Mouse (Mus musculus): ENCODE data around the gene Ywhag. TPM values are rescaled to one million over a fixed set of nuclear protein-coding genes. Genes with fewer than 3 reads are reported as not detected.

Gene Ywhag
- 48.4 TPM for polyA plus RNA-seq (2014; fragmentation: Illumina TruSeq; extraction: RNeasy Lipid Tissue Mini Kit (QIAGEN cat#74804); ENCODE audit: low read depth, low replicate concordance)

DNA sequence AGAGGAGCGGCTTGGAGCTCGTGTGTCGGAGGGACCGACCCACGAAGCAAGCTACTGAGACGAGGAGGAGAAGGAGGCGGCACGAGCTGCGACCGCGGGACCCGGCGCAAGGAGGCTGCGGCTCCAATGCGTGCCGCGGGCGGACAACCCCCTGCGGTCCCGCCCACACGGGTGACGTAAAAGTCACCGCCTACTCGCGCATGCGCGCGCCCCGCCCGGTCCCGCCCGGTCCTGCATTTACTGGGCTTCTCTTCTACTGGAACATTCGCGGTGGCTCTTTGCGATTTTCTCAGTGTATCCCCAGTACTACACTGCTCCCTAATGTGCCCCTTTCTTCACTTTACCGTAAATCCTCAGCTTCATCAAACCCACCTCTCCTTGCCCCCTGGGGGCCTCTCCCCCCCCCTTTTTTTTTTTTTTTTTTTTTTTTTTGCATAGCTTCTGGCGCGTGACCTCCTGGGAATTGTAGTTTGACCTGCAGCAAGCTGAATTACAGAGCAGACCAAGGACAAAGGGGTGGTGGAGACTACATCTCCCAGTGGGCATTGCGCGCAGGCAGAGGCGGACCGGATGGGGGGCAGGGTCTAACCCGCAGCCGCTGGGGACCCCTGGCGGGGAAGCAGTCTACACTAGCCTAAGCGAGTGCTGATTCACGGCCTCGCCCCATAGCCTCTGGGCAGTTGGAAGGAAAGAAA, at the start of gene Ywhag:
TSS of gene Ywhag (minus strand) at position 136 of the 695 bp plus-strand sequence.

DNA sequence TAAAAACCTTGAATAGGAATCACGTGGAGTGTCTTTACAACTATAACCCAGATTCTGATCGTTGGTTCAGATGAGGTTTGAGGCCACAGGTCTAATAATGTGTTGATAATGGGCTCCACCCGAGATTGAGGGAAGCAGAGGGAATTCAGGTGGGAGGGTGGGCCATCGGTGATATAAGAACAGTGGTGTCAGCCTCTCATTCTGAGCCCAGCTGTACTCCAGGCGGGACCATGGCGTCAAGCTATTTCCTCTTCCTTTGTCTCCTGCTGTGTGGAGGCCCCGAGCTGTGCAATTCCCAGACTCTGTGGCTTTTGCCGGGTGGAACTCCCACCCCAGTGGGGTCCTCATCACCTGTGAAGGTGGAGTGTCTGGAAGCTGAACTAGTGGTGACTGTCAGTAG, 45.5 kb upstream of the Ywhag start, which contains the start of gene Zp3:
TSS of gene Zp3 (plus strand) at position 196 of the 400 bp plus-strand sequence.

DNA sequence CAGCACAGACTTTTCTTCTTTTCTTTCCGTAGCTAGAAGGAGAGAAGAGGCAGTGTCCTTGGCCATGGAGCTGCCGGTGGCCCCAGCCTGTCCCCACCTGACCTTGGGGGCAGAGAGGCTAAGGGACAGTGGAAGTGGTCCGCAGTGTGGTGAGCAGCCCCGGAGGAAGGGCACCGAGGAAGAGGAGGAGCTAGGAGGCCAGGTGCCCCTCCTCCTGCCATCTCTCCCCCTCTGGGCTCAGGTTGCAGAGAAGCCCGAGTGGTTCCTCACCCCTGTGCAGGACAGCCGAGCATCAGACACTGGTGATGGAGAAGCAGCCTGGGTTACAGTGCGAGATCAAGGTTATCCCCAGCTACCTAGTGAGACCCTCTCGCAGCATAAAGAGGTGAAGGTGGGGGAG, 39.9 kb upstream of the Ywhag start, which contains the start of gene Ssc4d:
TSS of gene Ssc4d (minus strand) at position 167 of the 400 bp plus-strand sequence.

DNA sequence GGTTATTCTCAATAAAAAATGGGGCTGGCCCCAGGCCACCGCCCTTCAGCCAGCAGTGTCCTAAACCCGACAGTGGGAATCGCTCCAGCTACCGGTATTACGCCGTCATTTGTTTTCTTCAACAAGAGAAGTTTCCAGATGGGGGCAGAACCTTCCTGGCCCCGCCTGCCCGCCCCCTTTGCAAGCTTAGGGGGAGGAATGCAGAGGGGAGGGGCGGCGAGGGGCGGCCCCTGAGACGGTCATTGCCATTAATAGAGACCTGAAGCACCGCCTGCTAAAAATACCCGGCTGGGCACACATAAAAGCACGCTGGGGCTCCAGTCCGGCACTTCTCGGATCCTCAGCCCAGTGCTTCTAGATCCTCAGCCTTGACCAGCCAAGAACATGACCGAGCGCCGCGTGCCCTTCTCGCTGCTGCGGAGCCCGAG, 46.7 kb downstream of the Ywhag start, which contains the start of gene Hspb1:
TSS of gene Hspb1 (plus strand) at position 245 of the 428 bp plus-strand sequence.

Other genes starting within 250 kb of the Ywhag start
- 12.1 TPM for gene Tmem120a, start 190.2 kb downstream of the Ywhag start, polyA plus RNA-seq (2014; fragmentation: Illumina TruSeq; extraction: RNeasy Lipid Tissue Mini Kit (QIAGEN cat#74804); ENCODE audit: low read depth, low replicate concordance)
- not detected for gene Styxl1, start 156.2 kb downstream of the Ywhag start, polyA plus RNA-seq (2014; fragmentation: Illumina TruSeq; extraction: RNeasy Lipid Tissue Mini Kit (QIAGEN cat#74804); ENCODE audit: low read depth, low replicate concordance)
- 39.5 TPM for gene Mdh2, start 156.1 kb downstream of the Ywhag start, polyA plus RNA-seq (2014; fragmentation: Illumina TruSeq; extraction: RNeasy Lipid Tissue Mini Kit (QIAGEN cat#74804); ENCODE audit: low read depth, low replicate concordance)
- not detected for gene Srrm3, start 127.7 kb downstream of the Ywhag start, polyA plus RNA-seq (2014; fragmentation: Illumina TruSeq; extraction: RNeasy Lipid Tissue Mini Kit (QIAGEN cat#74804); ENCODE audit: low read depth, low replicate concordance)
- 0.95 TPM for gene Hspb1, start 46.7 kb downstream of the Ywhag start, polyA plus RNA-seq (2014; fragmentation: Illumina TruSeq; extraction: RNeasy Lipid Tissue Mini Kit (QIAGEN cat#74804); ENCODE audit: low read depth, low replicate concordance)
- gene Ssc4d, start 39.9 kb upstream of the Ywhag start, polyA plus RNA-seq (2014; fragmentation: Illumina TruSeq; extraction: RNeasy Lipid Tissue Mini Kit (QIAGEN cat#74804); ENCODE audit: low read depth, low replicate concordance), result 1.4 TPM
- gene Zp3, start 45.5 kb upstream of the Ywhag start, polyA plus RNA-seq (2014; fragmentation: Illumina TruSeq; extraction: RNeasy Lipid Tissue Mini Kit (QIAGEN cat#74804); ENCODE audit: low read depth, low replicate concordance), result not detected
- gene Dtx2, start 60.2 kb upstream of the Ywhag start, polyA plus RNA-seq (2014; fragmentation: Illumina TruSeq; extraction: RNeasy Lipid Tissue Mini Kit (QIAGEN cat#74804); ENCODE audit: low read depth, low replicate concordance), result 0.32 TPM
- gene Upk3b, start 103.9 kb upstream of the Ywhag start, polyA plus RNA-seq (2014; fragmentation: Illumina TruSeq; extraction: RNeasy Lipid Tissue Mini Kit (QIAGEN cat#74804); ENCODE audit: low read depth, low replicate concordance), result 0.40 TPM
- not detected for gene Upk3bl, start 119.9 kb upstream of the Ywhag start, polyA plus RNA-seq (2014; fragmentation: Illumina TruSeq; extraction: RNeasy Lipid Tissue Mini Kit (QIAGEN cat#74804); ENCODE audit: low read depth, low replicate concordance)
- 0.48 TPM for gene Rasa4, start 149.3 kb upstream of the Ywhag start, polyA plus RNA-seq (2014; fragmentation: Illumina TruSeq; extraction: RNeasy Lipid Tissue Mini Kit (QIAGEN cat#74804); ENCODE audit: low read depth, low replicate concordance)
- 6.9 TPM for gene Polr2j, start 182.0 kb upstream of the Ywhag start, polyA plus RNA-seq (2014; fragmentation: Illumina TruSeq; extraction: RNeasy Lipid Tissue Mini Kit (QIAGEN cat#74804); ENCODE audit: low read depth, low replicate concordance)
- gene Lrwd1, start 201.5 kb upstream of the Ywhag start, polyA plus RNA-seq (2014; fragmentation: Illumina TruSeq; extraction: RNeasy Lipid Tissue Mini Kit (QIAGEN cat#74804); ENCODE audit: low read depth, low replicate concordance), result 0.56 TPM
- gene Alkbh4, start 201.5 kb upstream of the Ywhag start, polyA plus RNA-seq (2014; fragmentation: Illumina TruSeq; extraction: RNeasy Lipid Tissue Mini Kit (QIAGEN cat#74804); ENCODE audit: low read depth, low replicate concordance), result 0.37 TPM
- 0.24 TPM for gene Orai2, start 236.1 kb upstream of the Ywhag start, polyA plus RNA-seq (2014; fragmentation: Illumina TruSeq; extraction: RNeasy Lipid Tissue Mini Kit (QIAGEN cat#74804); ENCODE audit: low read depth, low replicate concordance)